Mouse (Mus musculus) skeletal muscle tissue, adult 2 months (tissue): ENCODE results near the gene Immp2l.

ENCODE experiments used
- DNase-seq: peaks from one replicate; pipeline ENCODE4 v3.0.0-alpha.2; 2012; ENCODE audit warnings: low read depth, low spot score

Gene Immp2l

GRCm38 (mm10) chr12:41425101-41425679 lies 401.3 kb downstream of the Immp2l start:
- no peak for DNase-seq

- DNase-seq, result no peak
These were observed 403.6 kb downstream of the Immp2l start for GRCm38 (mm10) chr12:41427464-41427863.

- no peak for DNase-seq
These were observed 404.9 kb downstream of the Immp2l start for GRCm38 (mm10) chr12:41428806-41429205.

GRCm38 (mm10) chr12:41436206-41436985 lies 412.5 kb downstream of the Immp2l start:
- DNase-seq, result no peak

GRCm38 (mm10) chr12:41438446-41438845 lies 414.6 kb downstream of the Immp2l start:
- DNase-seq, result peak; percentile 40

- no peak for DNase-seq
These were observed 444.6 kb downstream of the Immp2l start for GRCm38 (mm10) chr12:41468374-41468991.

GRCm38 (mm10) chr12:41469096-41469801 lies 445.4 kb downstream of the Immp2l start:
- no peak for DNase-seq

- no peak for DNase-seq
These were observed 457.6 kb downstream of the Immp2l start for GRCm38 (mm10) chr12:41481486-41481885.

- no peak for DNase-seq
These were observed 459.3 kb downstream of the Immp2l start for GRCm38 (mm10) chr12:41483091-41483592.

GRCm38 (mm10) chr12:41483593-41484451 lies 459.9 kb downstream of the Immp2l start:
- no peak for DNase-seq

GRCm38 (mm10) chr12:41484689-41485511 lies 461.0 kb downstream of the Immp2l start:
- no peak for DNase-seq

- DNase-seq, result peak; percentile 37
These were observed 461.8 kb downstream of the Immp2l start for GRCm38 (mm10) chr12:41485512-41486215.

- no peak for DNase-seq
These were observed 462.4 kb downstream of the Immp2l start, which contains the start of gene Lrrn3 for GRCm38 (mm10) chr12:41486331-41486730. TSS of gene Lrrn3 (minus strand) at chr12:41486431.

- peak; percentile 28 for DNase-seq
These were observed 463.1 kb downstream of the Immp2l start for GRCm38 (mm10) chr12:41487005-41487404.

- no peak for DNase-seq
These were observed 470.7 kb downstream of the Immp2l start for GRCm38 (mm10) chr12:41494620-41495019.

GRCm38 (mm10) chr12:41500049-41500820 lies 476.3 kb downstream of the Immp2l start:
- no peak for DNase-seq

- no peak for DNase-seq
These were observed 484.7 kb downstream of the Immp2l start for GRCm38 (mm10) chr12:41508610-41509009.

- no peak for DNase-seq
These were observed 486.7 kb downstream of the Immp2l start for GRCm38 (mm10) chr12:41510588-41510987.

- no peak for DNase-seq
These were observed 495.0 kb downstream of the Immp2l start for GRCm38 (mm10) chr12:41518897-41519296.
